Mouse (Mus musculus) liver, embryonic 14.5 days (tissue): ENCODE results near the gene Syne1. TPM values are rescaled to one million over a fixed set of nuclear protein-coding genes. Genes with fewer than 3 reads are reported as not detected.

ENCODE experiments used
- ATAC-seq: fragments of 200-750 bp; cut with Nextera tagmentation; 2 replicates; pipeline ENCODE4 v1.8.0; 2017; ENCODE audit warnings: moderate number of reproducible peaks, mild to moderate bottlenecking, moderate library complexity; ENCODE audit not compliant: insufficient read depth
- DNase-seq, 3 experiments: peaks; one replicate each; pipeline ENCODE4 v3.0.0-alpha.2; 2012 to 2013; ENCODE audit warnings: low read depth in 3 of 3, low spot score in 3 of 3
- H3K27ac ChIP-seq: fragments of 300-500 bp; sonication (generic); 2 replicates; pipeline ENCODE4 v1.5.1; 2014; ENCODE audit warnings: moderate library complexity, mild to moderate bottlenecking, control low read depth, inconsistent platforms
- H3K27me3 ChIP-seq: fragments of 300-500 bp; sonication (generic); 2 replicates; pipeline ENCODE4 v1.6.1; 2014; ENCODE audit warnings: mild to moderate bottlenecking, low read length, moderate library complexity; ENCODE audit not compliant: control insufficient read depth, insufficient read depth
- H3K36me3 ChIP-seq: fragments of 300-500 bp; sonication (generic); replicated peaks from 2 replicates; pipeline ENCODE4 v1.6.1; 2014; ENCODE audit warnings: low read depth; ENCODE audit not compliant: control insufficient read depth, insufficient read depth
- H3K4me1 ChIP-seq, 2 experiments: fragments of 200-500 bp in 1 of 2; fragments of 300-500 bp in 1 of 2; sonication (generic) in 1 of 2; replicated peaks; 2 replicates each; pipeline ENCODE4 v1.6.1; 2012 to 2014; ENCODE audit warnings: antibody characterized with exemption in 1 of 2, inconsistent platforms in 1 of 2, low read length in 1 of 2; ENCODE audit not compliant: control insufficient read depth in 2 of 2, insufficient read depth in 2 of 2
- H3K4me2 ChIP-seq: fragments of 300-500 bp; sonication (generic); 2 replicates; pipeline ENCODE4 v1.6.1; 2014; ENCODE audit warnings: low read depth, mild to moderate bottlenecking, control low read depth, moderate library complexity
- H3K4me3 ChIP-seq, 2 experiments: fragments of 200-500 bp in 1 of 2; fragments of 300-500 bp in 1 of 2; sonication (generic) in 1 of 2; 2 replicates each; pipeline ENCODE4 v1.5.1; 2012 to 2014; ENCODE audit warnings: low read depth in 2 of 2, low read length in 2 of 2, mild to moderate bottlenecking in 2 of 2, control low read depth in 1 of 2, inconsistent platforms in 1 of 2, moderate library complexity in 1 of 2; ENCODE audit not compliant: insufficient read depth in 1 of 2
- H3K9ac ChIP-seq: fragments of 300-500 bp; sonication (generic); replicated peaks from 2 replicates; pipeline ENCODE4 v1.6.1; 2014; ENCODE audit warnings: mild to moderate bottlenecking, control low read depth, moderate library complexity
- H3K9me3 ChIP-seq: fragments of 300-500 bp; sonication (generic); 2 replicates; pipeline ENCODE4 v1.6.1; 2016; ENCODE audit warnings: low read length, mixed read lengths; ENCODE audit not compliant: control insufficient read depth
- CTCF ChIP-seq: IDR thresholded peaks from 2 replicates; pipeline ENCODE4 v1.5.1; 2016; ENCODE audit warnings: antibody characterized with exemption, low read depth, control low read depth
- EP300 ChIP-seq: IDR thresholded peaks from 2 replicates; pipeline ENCODE4 v1.6.1; 2016; ENCODE audit warnings: antibody characterized with exemption, low read depth
- WGBS: fragments of 180-500 bp; shearing (Covaris S2); extraction: QIAGEN DNeasy Blood & Tissue Kit; methylation state at CpG from one replicate; pipeline ENCODE4 v1.1.7; 2014; ENCODE audit not compliant: insufficient replicate concordance; 5-methylcytosine and 5-hydroxymethylcytosine counted together
- polyA plus RNA-seq, 2 experiments: library from polyadenylated mRNA; depleted of rRNA in 1 of 2; stranded (reverse) in 1 of 2; unstranded in 1 of 2; fragments of >200 nt; fragmentation: Nextera tagmentation in 1 of 2; extraction: Ambion mirVana in 1 of 2; gene quantifications; 2 replicates each; pipeline versions ENCODE4 v1.2.1 to v1.2.3; 2012 to 2014

The Syne1 gene
- polyA plus RNA-seq, 2 experiments = 3.1 to 3.6 TPM

GRCm38 (mm10) chr10:5170425-5170824 lies 380.9 kb downstream of the Syne1 start:
- Histone ChIP-seq H3K4me1 (peaks cover 6% of the 10 kb centered on the region in 2 experiments; a peak in 3 of 4 replicates), H3K27ac (no peak overlapping the region), H3K27me3 (no peaks in the 10 kb centered on the region), H3K4me3 (no peak overlapping the region), H3K9ac (no peak overlapping the region), H3K9me3 (no peaks in the 10 kb centered on the region), H3K36me3 (no peaks in the 10 kb centered on the region), H3K4me2 (no peak overlapping the region)
- TF ChIP-seq CTCF (peak; percentile 57), EP300 (no peak)
- DNase-seq (no peak), ATAC-seq (no peak)
- WGBS = 40% methylated on average over 1 of the region's 1 CpGs

DNA sequence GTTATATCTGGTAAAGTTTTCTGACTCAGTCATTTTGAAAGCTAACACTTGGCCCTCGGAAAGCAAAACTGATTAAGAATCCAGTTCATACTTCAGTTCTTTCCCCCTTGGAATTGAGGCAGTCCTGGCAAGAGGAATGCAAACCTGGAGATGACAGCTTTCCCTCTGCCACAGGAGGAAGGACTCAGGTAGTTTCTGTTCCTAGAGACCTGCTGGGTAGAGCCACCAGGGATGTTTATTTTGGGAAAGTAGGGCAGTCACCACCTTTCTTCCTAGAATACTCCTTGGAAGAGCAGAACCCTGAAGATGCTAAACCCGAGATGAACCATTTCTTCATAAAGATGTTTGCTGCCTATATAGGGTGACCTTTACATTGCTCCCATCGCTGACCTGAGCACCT lies 383.8 kb downstream of the Syne1 start:
- DNase-seq = no peak
- no peak for ATAC-seq
- TF ChIP-seq CTCF (no peak), EP300 (no peak)
- no peaks in the 10 kb centered on the region for H3K9me3 ChIP-seq
- no peaks in the 10 kb centered on the region for H3K27me3 ChIP-seq
- 55% methylated on average over 3 of the region's 3 CpGs for WGBS
- peaks cover 6 to 10% of the 10 kb centered on the region in 2 experiments; a peak in 3 of 4 replicates for H3K4me1 ChIP-seq
- no peak overlapping the region for H3K9ac ChIP-seq
- no peaks in the 10 kb centered on the region for H3K36me3 ChIP-seq
- no peak overlapping the region for H3K4me3 ChIP-seq
- no peak overlapping the region for H3K4me2 ChIP-seq
- H3K27ac ChIP-seq = no peak overlapping the region

DNA sequence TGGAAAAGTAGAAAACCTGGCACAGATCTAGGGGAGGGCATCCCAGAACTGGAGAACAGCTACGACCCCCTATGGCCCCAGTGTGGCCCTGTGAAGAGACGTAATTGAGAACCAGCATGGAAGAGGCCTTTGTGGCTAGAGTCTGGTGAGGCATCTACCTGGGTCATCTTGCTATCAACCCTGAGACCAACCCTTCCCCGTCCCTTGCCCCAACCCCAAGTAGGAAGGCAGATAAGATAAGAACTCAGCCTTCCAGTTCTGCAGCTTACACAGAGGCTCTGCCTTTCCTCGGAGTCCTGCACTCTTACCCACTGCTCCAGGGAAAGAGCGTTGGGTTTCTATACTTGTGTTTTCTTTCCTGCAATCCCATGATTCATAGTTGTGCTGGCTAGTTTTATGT lies 385.8 kb downstream of the Syne1 start:
- no peak for DNase-seq
- Histone ChIP-seq H3K27ac (no peak overlapping the region), H3K27me3 (no peaks in the 10 kb centered on the region), H3K36me3 (no peaks in the 10 kb centered on the region), H3K9ac (no peak overlapping the region), H3K4me3 (no peak overlapping the region), H3K9me3 (no peaks in the 10 kb centered on the region), H3K4me1 (peaks cover 6 to 10% of the 10 kb centered on the region in 2 experiments; a peak in 3 of 4 replicates), H3K4me2 (no peak overlapping the region)
- WGBS = 19% methylated on average over 5 of the region's 5 CpGs
- ATAC-seq = peak; percentile 43; the same call in 1 of the 2 replicates
- TF ChIP-seq EP300 (no peak), CTCF (no peak)

DNA sequence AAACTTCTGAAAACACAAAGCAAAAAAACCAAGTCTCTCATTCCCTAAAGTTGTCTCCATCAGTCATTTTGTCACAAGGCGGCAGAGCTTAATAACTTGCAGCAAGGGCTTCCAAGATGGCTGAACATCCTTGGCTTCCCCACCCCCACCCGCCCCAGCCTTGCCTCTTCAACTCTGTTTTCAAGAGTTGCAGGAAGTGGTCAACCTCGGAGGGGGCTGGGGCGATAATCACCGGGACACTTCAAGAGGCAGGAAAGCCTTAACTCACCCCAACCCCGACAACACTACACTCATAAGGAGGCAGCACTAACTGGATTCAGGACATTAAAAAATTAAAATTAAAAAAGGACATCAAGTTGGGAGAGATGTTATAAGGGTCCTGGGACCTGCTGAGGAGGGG lies 387.5 kb downstream of the Syne1 start:
- no peak overlapping the region for H3K4me2 ChIP-seq
- H3K4me1 ChIP-seq = peaks cover 6 to 10% of the 10 kb centered on the region in 2 experiments; a peak in 3 of 4 replicates
- H3K4me3 ChIP-seq = no peak overlapping the region
- TF ChIP-seq EP300 = no peak
- no peak for TF ChIP-seq CTCF
- ATAC-seq = no peak
- H3K9ac ChIP-seq = no peak overlapping the region
- H3K36me3 ChIP-seq = no peaks in the 10 kb centered on the region
- DNase-seq = no peak
- H3K9me3 ChIP-seq = no peaks in the 10 kb centered on the region
- H3K27ac ChIP-seq = no peak overlapping the region
- H3K27me3 ChIP-seq = no peaks in the 10 kb centered on the region
- 14% methylated on average over 6 of the region's 6 CpGs for WGBS

DNA sequence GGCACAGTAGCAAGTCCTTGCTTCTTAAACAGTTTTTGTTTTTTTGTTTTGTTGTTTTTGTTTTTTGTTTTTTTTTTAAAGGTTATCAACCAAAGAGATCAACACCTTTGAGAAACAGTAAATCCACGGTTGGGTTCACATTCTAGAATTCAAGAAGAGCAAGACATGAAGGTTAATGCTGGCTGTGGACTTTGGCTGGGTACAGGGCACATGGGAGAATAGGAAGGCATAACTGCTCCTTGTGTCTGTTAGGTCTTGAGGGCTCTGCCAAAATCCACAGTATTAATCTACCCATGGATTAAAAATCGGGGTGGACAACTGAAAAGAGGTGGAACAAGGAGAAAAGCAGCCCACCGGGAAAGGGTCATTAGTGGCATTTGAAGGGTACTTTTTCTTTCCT lies 388.0 kb downstream of the Syne1 start:
- no peak overlapping the region for H3K9ac ChIP-seq
- no peaks in the 10 kb centered on the region for H3K36me3 ChIP-seq
- DNase-seq = no peak
- ATAC-seq = no peak
- no peak overlapping the region for H3K27ac ChIP-seq
- no peak overlapping the region for H3K4me3 ChIP-seq
- WGBS = 62% methylated on average over 3 of the region's 3 CpGs
- H3K4me1 ChIP-seq = peaks cover 6 to 10% of the 10 kb centered on the region in 2 experiments; a peak in 3 of 4 replicates
- TF ChIP-seq EP300 (no peak), CTCF (no peak)
- H3K27me3 ChIP-seq = no peaks in the 10 kb centered on the region
- H3K4me2 ChIP-seq = no peak overlapping the region
- H3K9me3 ChIP-seq = no peaks in the 10 kb centered on the region
